Mouse (Mus musculus): ENCODE data around the gene 2310022B05Rik.

DNA sequence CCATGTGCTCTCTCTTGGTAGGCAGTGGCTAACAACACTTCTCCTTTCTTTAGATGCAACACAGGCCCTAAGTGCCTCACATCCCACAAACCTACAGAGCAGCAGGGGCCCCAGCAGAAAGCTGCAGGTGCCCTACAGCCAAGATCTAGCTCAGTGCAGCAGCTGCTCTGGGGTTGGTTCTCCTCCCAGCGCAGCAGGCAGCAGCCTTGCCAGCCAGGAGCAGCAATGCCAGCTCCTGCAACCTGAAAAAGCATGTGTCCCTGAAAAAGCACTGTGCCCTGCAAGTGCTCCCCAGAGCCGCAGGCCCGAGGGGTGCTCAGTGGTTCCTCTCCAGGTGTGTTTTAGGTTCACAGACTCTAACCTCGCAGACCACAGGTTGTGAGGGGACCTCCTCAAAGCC lies 13.5 kb upstream of the 2310022B05Rik start:
- TF ChIP-seq CTCF (IDR thresholded peaks at IDR 0.05; ENCODE audit: extremely low read depth, insufficient read depth, insufficient read length, insufficient replicate concordance) = no peak
- TF ChIP-seq POLR2A (IDR thresholded peaks at IDR 0.05; ENCODE audit: low read depth, low read length) = no peak

Data from spleen, adult 2 months (tissue).